Mouse (Mus musculus): Measurements from ENCODE around the gene B430306N03Rik.

Gene B430306N03Rik

DNA sequence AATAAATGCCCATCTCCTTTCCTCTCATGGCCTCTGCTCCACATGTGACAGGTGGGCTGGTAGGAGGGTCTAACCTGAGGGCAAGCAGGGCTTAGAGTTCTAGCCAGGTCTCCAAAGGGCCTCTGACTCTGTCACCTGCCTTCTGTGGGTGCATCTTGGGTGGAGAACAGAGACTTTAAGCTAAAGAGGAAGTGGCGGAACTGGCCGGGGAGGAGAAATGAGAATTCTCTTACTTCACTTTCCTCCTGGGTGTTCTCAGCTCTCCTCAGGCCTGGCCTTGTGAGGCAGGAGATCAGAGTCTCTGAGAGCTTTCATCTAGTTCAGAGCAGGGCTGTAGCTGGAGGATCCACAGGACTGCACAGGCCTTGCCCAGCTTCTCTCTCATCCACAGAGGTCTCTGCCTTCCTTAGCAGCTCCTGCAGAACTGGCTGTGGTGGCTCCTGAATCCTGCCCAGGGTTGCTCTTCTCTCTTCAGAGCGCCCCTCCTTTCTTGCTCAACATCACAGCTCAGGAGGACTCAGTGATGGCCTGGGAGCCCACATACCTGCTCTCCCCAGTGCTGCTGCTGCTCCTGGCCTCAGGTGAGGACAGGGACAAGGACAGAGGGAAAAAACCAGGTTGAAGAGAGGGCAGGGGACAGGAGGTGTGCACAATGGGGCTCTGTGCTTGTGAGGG is at the start of gene B430306N03Rik:
Gene B430306N03Rik (plus strand): TSS at position 237 of the 675 bp plus-strand sequence.
- DNase-seq (ENCODE audit: low read depth, low spot score), result peak; percentile 43

GRCm38 (mm10) chr17:48266610-48267304 is 49.2 kb upstream of the B430306N03Rik start:
- DNase-seq (ENCODE audit: low read depth, low spot score), result no peak

DNA sequence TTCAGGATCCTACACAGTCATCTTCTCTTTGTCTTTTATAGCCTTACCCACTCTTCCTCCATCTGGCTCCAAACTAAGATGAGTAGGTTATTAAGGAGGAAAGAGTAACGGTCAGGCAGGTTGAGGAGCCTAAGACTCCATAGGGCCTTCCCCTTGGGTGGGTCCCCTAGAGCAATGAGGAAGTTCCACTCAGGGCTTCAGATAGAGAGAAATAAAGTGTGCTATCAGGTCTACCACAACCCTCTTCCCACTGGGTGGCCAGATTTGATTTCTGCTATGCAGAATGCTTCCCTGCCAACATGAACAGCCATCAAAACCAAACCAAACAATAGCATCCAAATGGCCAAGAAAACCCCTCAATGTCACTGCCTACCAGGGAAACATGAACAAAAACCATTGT is 48.4 kb upstream of the B430306N03Rik start:
- peak; percentile 52 for DNase-seq (ENCODE audit: low read depth, low spot score)

DNA sequence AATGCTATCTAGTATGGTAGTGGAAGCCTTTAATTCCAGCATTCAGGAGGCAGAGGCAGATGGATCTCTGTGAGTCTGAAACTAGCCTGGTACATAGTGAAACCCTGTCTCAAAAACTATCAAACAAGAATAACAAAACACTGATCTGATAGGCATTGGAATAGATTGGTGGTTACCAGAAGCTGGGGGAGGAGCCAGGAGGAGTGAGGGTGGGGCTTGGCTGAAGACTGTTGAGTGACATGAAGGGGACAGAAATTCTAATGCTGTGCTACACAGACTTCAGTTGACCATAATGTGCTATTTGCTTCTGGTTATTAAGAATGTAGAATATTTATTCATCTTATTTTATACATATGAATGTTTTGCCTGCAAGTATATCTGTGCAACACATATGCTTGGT is 47.7 kb upstream of the B430306N03Rik start:
- no peak for DNase-seq (ENCODE audit: low read depth, low spot score)

DNA sequence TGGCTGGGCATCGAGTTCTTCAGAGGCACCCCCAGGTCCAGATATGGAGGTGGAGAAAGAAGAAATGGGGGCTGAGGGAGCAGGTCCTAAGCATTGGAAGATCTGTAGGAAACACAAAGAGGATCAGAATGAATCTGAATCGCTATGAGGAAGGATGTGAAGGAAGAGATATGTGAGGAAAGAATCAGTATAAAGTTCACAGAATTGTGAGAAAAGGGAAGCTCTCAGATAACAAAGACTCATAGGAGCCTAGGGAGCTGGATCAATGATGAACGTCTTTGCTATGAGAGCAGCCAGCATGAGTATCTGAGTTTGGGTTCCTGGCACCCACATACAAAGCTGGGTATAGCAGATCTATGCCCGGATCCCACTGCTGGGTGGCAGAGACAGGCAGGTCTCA is 46.1 kb upstream of the B430306N03Rik start:
- DNase-seq (ENCODE audit: low read depth, low spot score), result no peak

GRCm38 (mm10) chr17:48272158-48272557 is 43.8 kb upstream of the B430306N03Rik start:
- DNase-seq (ENCODE audit: low read depth, low spot score), result no peak

- no peak for DNase-seq (ENCODE audit: low read depth, low spot score)
Measured at GRCm38 (mm10) chr17:48272598-48272997, 43.3 kb upstream of the B430306N03Rik start.

- DNase-seq (ENCODE audit: low read depth, low spot score), result no peak
Measured at GRCm38 (mm10) chr17:48274098-48274497, 41.8 kb upstream of the B430306N03Rik start.

DNA sequence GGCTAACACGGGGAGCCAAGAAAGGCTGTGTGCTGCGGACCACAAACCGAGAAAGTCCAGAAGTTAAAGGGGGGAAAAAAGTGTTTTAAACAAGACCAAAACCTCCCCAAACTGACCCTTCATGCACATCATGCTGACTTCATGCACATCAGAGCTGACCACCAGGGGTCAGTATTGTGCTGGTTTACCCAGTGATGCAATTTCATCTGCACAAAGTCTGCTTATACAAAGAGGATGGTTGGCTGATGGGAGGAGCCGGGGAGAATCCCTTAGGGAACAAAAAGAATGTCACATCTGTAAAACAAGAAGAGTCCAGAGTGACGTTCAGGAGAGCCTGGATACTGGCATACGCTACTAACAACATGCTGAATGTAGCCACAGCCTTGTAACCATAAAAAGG is 41.1 kb upstream of the B430306N03Rik start:
- DNase-seq (ENCODE audit: low read depth, low spot score), result peak; percentile 76

DNA sequence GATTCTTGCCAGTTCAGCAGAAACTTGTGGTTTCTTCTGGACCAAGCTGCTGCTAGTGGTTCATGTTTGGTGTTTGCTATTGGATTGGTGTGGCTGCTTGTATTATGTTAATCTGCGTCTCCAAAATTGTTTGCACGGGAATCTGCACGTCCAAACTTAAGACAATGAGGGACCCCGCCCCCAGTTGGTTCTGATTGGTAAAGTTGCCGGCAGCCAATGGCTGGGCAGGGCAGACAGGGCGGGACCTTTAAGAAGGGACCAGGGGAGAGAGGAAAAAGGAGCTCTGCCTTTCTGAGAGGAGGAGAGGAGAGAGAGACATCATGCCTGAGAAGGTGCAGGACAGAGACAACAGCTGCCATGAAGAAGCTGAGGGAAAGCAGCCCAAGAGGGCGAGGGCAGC is 40.2 kb upstream of the B430306N03Rik start:
- no peak for DNase-seq (ENCODE audit: low read depth, low spot score)

GRCm38 (mm10) chr17:48278381-48278780 is 37.6 kb upstream of the B430306N03Rik start:
- peak; percentile 33 for DNase-seq (ENCODE audit: low read depth, low spot score)

DNA sequence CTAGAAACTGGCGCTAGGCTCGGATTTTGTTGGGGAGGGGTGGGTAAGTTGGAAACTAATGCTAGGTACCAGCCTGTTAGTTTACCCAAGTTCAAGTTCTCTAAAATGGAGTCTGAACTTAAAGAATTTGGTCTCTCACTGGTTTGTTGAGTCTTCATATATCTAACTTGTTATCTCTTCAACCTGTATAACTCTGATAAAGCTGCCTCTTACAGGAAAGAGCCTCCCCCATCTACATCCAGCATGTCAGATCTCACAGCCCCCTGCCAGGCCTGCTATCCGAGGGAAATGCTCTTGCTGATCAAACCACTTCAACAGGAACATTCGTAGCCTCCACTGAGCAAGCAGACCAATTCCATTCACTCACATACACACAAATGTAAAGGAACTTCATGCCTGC is 36.9 kb upstream of the B430306N03Rik start:
- no peak for DNase-seq (ENCODE audit: low read depth, low spot score)

GRCm38 (mm10) chr17:48280943-48281738 is 34.8 kb upstream of the B430306N03Rik start:
- no peak for DNase-seq (ENCODE audit: low read depth, low spot score)

DNA sequence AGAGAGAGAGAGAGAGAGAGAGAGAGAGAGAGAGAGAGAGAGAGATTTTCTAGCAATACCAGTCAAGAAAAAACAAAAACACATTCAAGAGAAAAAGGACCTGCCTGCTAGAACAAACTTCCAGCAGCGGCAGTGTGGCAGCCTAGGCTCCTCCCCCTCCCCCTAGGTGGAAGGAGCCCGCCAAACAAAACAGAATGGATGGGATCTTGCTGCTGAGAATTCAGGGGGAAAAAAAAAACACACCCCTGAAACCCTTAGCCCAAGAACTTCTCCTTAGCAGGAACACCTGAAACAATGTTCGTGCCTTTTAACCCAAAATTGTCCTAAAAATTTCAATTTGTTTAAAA is 34.2 kb upstream of the B430306N03Rik start:
- DNase-seq (ENCODE audit: low read depth, low spot score), result no peak

DNA sequence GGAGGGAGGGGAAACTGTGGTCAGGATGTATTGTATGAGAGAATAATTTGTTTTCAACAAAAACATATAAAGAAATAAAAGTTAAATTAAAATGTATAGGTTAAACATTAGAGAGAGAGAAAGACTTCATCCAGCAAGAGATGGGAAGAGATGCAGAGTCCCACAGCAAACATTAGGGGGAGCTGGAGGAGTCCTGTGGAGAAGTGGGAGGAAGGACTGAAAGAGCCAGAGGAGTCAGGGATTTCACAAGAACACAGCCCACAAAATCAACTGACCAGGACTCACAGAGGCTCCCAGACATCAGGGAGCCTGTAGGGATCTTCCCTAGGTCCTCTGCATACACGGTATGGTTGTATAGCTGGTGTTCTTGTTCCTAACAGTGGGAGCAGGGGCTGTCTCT is 29.2 kb upstream of the B430306N03Rik start:
- peak; percentile 23 for DNase-seq (ENCODE audit: low read depth, low spot score)

DNA sequence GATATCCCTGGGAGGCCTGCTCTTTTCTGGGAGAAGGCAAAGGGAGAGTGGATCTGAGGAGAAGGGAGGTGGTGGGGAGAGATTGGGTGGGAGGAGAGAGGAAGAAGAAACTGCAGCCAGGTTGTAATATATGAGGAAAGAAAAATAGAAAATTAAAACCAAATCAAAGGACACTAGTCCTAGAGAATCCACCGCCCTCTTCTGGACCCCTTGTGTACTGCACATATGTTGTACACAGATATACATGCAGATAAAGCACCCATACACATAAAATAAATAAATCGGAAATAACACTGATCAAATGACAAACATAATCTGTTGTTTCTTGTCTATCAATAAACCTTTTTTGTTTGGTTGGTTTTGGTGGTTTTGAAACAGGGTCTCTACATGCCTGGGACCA is 28.7 kb upstream of the B430306N03Rik start:
- DNase-seq (ENCODE audit: low read depth, low spot score), result peak; percentile 44

- DNase-seq (ENCODE audit: low read depth, low spot score), result peak; percentile 72
Measured at GRCm38 (mm10) chr17:48293500-48294194, 22.3 kb upstream of the B430306N03Rik start.

GRCm38 (mm10) chr17:48299203-48299602 is 16.7 kb upstream of the B430306N03Rik start, which contains the start of gene Treml2:
TSS of gene Treml2 (plus strand) at chr17:48299498.
- DNase-seq (ENCODE audit: low read depth, low spot score), result peak; percentile 64

- peak; percentile 82 for DNase-seq (ENCODE audit: low read depth, low spot score)
Measured at GRCm38 (mm10) chr17:48299756-48300155, 16.2 kb upstream of the B430306N03Rik start.

GRCm38 (mm10) chr17:48300199-48300598 is 15.7 kb upstream of the B430306N03Rik start:
- DNase-seq (ENCODE audit: low read depth, low spot score), result peak; percentile 91

DNA sequence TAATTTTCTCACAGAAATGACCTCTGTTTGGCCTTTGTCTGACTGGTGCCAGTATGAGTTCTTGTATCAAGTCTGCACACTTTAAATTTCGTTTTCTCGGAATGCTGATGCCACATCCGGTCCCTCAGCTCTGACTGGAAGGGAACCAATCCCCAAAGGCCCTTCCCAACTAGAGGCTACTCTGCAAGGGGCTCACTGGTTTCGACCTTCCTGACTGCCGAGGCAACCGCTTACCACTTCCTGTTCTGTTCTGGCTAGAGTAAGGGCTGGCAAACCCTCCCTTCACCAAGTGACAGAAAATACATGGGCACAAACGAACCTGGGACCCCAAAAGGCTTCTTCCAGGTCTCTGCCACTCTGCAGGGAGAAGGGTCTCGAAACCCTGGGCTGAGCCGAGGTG is 15.1 kb upstream of the B430306N03Rik start:
- DNase-seq (ENCODE audit: low read depth, low spot score), result peak; percentile 71

GRCm38 (mm10) chr17:48301792-48302191 is 14.1 kb upstream of the B430306N03Rik start:
- DNase-seq (ENCODE audit: low read depth, low spot score), result no peak
